Mouse (Mus musculus) cerebellum, postnatal 10 days (tissue): Measurements from ENCODE around the gene Angel1.

Experiments
- DNase-seq, 2 experiments: peaks; one replicate each; pipeline ENCODE4 v3.0.0; 2021; ENCODE audit warnings: mixed read lengths in 2 of 2

The Angel1 gene

GRCm38 (mm10) chr12:86678591-86679545 is 47.4 kb downstream of the Angel1 start, which contains the start of gene Vash1:
Gene Vash1 (plus strand): TSS chr12:86678700.
- DNase-seq, result peak; percentile 90 to 95

GRCm38 (mm10) chr12:86672507-86672906 is 53.8 kb downstream of the Angel1 start:
- DNase-seq, result no peak

GRCm38 (mm10) chr12:86672105-86672504 is 54.2 kb downstream of the Angel1 start:
- no peak for DNase-seq

GRCm38 (mm10) chr12:86668404-86668803 is 57.9 kb downstream of the Angel1 start:
- DNase-seq, result peak; percentile 53 to 72

GRCm38 (mm10) chr12:86665656-86666055 is 60.6 kb downstream of the Angel1 start:
- no peak for DNase-seq

GRCm38 (mm10) chr12:86660466-86660865 is 65.8 kb downstream of the Angel1 start:
- no peak for DNase-seq

- DNase-seq, result peak in 1 of 2 experiments; percentile 49
Measured at GRCm38 (mm10) chr12:86659447-86659968, 66.8 kb downstream of the Angel1 start.

GRCm38 (mm10) chr12:86652570-86653041 is 73.7 kb downstream of the Angel1 start:
- DNase-seq, result peak; percentile 91 to 94

GRCm38 (mm10) chr12:86651301-86651860 is 74.9 kb downstream of the Angel1 start:
- no peak for DNase-seq
